Mouse (Mus musculus): ENCODE measurements around the gene Sinhcaf.
"Not testable (repeated sequence)": the region's sequence is repeated elsewhere in the genome, so short reads cannot be mapped to it uniquely, and the experiment has no call there.

Gene Sinhcaf

DNA sequence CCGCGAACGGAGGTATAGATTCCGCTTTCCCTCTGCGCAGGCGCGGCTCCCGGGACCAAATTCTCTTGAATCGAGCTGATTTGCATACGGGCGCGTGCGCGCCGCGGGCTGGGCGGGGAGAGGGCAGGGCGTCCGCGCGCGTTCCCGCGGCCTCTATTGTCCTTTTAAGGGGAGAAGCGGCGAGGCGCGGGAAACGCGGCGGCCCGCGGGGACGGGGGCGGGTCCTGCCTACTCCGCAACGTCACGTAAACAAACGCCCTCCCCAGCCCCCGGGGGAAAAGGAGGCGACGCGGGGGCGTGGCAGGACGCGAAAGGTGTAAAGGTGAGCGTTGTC is at the start of gene Sinhcaf:
Gene Sinhcaf (minus strand): TSS at position 59 of the 334 bp plus-strand sequence.
- DNase-seq (ENCODE audit: low spot score), result peak; percentile 90

DNA sequence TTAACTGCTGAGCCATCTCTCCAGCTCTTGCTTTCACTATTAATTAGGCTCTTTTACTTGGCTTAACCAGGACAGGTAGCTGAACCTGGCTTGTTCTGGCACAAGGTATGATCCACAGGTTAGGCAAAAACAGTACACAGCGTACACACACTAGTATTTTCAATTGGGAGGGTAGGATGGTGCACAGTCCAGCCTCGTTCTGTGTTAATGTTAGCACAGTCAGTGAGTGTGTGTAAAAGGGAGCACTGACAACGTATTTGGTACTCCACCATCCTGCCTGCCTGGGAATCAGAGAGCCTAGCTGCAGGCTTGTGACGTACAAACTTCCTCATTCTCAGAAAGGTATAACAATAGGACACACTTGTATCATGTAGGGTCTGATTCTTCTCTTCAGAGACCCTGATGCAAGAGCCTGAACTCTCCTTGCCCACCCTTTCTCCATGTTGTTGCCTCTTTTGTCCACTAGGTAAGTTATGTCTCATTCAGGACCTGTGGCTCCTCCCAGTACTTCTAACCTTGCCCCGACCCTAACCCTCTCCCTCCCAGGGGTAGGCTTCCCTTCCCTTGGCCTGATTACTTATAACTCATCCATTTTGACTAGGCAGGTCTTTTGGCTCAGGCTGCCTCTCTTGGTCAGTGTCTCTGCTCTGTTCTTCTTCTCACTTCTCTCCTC is 48.2 kb upstream of the Sinhcaf start:
- DNase-seq (ENCODE audit: low spot score), result no peak

DNA sequence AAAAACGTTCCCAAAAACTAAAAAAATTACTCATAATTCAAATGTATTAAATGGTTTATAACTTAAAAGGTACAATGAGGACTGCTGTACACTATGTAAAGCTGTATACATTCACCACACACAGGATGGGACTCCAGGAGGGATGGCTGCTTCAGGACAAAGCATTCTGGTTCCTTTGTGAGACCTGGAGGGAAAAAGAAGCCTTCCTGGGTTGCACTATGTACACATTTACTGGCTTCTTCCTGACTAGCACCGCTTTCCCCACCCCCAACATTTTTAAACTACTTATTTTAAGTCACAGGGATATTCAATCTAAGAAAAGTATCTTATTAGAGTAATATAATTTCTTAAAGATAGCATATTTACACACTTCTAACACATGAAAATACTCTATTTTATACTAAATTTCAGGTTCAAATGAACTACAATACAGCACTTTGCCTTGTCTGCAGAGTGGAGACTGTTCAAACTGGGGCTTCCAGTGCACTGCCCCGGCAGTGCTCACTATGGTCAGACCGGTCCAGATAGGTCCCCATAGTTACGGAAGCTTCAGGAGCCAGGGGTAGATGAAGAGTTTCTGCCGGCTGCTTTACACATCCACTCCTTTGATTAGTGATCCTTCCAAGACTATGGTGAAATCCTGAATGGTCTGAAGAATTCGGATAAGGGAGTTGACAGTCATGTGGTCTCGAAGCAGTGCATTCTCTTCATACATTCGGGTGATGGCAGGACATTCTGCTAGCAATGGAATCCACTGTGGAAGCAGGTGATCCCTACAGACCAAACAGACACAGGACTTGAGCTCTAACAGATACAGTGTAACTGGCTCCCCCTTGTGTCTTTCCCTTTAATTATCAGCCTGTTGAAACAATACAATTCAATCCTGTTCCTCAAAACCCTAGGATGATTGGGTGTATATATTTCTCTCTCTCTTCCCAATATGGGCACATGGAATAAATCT is 47.1 kb upstream of the Sinhcaf start:
- DNase-seq (ENCODE audit: low spot score), result peak; percentile 2

DNA sequence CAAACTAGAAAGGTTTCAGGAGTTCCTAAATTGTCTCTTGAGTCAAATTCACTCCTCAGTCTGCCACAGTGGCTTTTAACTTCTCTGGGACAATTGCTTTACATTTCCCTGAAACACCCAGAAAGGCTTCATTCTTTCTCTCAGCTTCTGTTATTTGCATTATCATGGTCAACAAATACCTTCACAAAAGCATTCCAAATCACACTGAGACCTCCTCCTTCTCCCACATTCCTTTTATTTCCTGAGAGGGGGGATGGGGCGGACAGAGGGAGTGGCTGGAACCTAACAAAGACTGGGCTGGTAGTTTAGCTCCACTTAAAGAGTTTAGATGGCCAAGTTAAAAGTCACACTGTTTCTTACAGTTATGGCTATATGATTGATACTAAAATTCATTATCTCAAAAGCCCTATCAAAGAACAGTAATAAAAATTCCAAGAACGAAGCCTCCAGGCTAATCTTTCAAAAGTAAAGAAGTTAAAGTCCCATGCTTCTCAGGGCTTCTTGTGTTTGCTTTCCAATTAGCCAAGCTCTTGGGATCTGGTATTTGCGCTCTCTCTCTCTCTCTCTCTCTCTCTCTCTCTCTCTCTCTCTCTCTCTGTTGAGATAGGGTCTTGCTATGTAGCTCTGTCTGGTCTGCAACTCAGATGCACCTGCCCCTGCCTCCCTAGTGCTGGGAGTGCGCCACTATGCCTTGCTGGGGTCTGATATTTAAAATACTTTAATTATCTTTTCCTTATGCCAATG is 46.3 kb upstream of the Sinhcaf start:
- DNase-seq (ENCODE audit: low spot score), result no peak

DNA sequence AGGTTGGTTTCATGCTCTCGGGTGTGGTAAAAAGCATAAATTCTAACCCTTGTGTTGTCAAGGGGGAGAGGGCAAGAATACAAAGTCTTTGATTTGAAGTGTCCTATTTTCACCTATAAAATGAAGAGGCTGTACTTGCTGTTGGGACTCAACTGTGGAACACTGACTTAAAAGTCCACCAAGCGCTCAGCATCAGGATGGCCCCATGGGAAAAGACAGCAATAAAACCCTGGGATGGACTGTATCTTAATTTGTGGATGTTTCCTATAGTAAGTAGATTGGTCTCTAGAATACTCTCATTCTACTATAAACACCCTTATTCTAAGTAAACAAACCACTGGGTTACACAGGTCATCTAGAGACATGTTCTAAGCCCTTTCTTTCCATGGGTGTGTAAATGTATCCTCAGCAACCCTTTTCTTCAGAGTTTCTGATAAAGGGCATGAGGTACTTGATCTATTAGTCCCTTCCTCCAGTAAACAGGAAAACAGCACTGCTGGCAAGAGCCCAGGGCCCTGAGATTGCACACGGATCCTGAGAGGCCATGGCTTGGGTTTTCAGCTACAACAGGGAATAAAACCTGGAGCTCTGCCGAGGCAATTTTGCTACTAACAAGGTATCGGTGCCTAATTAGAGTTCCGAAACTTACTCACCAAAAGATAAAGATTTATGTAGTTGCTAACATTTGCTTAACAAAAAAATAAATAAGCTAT is 45.5 kb upstream of the Sinhcaf start:
- no peak for DNase-seq (ENCODE audit: low spot score)

DNA sequence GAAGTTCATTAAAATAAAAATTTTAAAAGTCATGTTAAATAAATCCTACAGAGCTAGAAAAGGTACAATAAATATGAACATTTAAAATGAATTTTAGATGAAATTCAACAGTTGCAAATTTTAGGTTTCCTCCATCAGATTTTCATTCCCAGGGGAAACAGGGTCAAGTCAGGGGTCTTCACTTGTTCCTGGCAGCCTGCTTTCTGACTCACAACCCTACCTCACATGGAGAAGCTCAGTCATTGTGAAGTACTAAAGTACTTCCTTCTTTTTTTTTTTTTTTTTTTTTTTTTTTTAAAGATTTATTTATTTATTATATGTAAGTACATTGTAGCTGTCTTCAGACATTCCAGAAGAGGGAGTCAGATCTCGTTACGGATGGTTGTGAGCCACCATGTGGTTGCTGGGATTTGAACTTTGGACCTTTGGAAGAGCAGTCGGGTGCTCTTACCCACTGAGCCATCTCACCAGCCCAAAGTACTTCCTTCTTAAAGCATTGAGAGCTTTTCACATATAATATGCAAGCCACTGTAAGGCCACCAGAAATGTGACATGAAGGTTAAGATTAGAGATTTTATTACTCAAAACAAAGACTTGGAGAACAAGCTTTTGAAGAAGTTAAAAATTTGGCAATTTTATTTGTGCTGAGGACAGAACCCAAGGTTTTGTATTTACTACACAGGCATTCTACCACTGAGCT is 43.7 kb upstream of the Sinhcaf start:
- DNase-seq (ENCODE audit: low spot score), result not testable (repeated sequence)

DNA sequence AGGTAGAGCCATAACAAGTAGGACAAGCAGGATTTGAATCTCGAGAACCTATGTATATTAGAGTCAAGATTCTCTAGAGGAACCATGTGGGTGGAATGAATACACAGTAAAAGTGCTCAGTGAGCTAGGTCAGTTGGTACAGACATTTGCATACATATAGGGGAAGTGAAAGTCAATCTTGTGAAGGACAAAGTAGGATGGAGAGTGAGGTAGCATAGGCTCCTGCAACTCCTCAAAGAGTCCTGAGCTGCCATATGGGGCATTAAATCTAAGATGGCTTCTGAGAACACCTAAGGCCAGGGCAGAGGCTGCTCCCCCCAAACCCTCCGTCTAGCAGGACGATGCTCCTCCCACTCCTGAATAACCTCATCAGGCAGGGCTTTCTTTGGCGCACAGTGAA is 39.7 kb upstream of the Sinhcaf start:
- DNase-seq (ENCODE audit: low spot score), result no peak

DNA sequence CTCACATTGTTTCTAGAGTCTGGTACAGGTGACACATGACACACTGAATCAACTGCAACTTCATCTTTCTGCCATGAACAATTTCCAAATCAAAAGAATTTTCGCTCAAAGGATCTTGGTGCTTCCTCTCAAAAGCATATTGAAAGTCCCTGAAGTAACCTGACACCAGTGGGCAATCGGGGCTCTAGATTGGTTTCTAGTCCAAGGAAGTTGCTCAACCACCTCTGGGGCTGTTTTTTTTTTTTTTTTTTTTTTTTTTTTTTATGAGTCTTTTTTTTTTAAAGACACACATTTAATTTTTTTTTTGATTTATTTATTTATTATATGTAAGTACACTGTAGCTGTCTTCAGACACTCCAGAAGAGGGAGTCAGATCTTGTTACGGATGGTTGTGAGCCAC is 34.2 kb upstream of the Sinhcaf start:
- DNase-seq (ENCODE audit: low spot score), result no peak

DNA sequence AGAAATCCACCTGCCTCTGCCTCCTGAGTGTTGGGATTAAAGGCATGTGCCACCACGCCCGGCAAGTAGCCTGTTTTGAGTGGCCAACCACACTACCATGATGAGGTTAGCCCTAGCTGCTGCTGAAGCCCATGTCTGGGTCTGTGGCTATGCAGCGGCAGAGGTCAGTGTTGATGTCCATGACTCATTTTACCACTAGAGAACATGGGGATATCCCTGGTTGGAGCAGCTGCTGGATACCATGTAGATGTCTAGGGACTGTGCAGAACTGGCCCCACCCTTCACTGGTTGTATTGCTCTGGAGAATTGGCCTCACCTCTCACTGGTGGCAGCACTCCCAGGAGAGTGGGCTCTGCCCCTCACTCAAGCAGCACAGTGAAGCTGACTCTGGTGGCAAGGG is 28.8 kb upstream of the Sinhcaf start:
- no peak for DNase-seq (ENCODE audit: low spot score)

DNA sequence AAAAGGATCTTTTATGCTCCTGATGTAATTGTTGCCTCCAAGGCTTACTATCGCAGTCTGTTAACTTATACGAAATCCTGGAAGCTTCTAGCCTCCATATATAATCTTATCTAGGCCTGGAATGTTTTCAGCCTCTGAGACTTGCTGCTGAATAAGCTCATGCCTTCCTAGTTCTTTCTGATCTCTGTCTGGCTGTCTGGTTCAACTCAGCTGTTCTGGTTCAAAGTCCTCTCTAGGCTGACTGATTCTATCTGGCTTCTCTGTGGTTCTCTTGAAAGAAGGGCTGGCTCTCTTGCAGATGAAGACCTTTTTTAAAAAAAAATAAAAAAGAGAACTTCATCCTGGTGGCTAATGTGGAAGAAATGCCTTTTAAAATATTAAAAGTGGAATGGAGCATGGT is 26.6 kb upstream of the Sinhcaf start:
- no peak for DNase-seq (ENCODE audit: low spot score)

DNA sequence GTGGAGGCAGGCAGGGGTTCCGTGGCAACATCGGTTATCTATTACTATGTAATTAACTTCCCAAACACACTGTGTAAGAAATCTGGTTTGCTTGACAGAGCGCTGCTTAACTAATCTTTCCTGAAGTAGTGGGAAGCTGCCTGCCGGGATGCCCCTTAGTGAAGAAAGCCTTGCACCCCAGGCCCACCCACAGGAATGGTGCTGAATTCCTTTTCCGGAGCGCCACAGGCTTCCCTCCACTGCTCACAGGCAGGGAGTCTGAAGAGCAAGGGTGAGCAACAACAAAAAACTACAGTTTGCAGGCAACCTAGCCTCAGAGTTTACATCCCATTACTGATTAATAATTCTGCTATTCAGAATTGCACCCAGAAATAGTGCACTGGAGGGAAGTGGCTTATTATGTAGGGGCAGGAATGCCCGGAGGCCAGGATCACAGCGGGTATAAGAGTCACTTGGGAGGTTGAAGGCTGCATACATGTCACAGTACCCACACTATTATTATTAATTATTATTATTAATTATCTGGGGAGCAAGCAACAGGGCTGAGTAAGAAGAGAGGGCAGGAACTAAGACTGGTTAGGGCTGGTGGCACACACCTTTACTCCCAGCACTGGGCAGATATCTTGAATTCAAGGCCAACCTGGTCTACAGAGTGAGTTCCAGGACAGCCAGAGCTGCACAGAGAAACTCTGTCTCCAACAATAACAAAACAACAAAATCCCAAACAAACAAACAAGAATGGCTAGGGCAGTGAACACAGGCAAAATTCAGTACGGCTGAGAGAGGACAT is 26.0 kb upstream of the Sinhcaf start:
- no peak for DNase-seq (ENCODE audit: low spot score)

DNA sequence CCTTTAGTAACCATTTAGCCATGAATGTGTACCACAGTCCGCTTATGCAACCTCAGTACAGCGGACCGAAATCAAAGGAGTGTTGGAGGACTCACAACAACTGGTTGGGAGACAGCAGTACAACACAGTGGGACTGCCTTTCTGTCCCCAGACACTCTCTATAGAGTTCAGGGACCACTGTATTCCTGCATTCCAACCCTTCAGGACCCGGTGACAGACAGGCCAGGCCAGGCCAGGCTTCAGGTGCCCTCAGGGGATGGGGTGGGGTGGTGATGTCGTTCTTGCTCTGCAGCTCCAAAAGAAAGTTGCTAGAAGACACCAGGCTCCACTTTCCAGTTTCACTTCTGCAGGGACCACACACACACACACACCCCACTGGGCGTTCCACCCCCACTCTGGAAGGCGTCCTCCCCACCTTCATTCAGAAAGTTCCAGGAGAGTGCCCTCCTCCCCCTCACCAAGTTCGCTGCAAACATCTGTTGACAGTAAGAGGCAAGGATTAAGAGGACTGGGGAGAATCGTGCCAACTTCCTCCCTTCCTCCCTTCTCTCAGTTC is 25.2 kb upstream of the Sinhcaf start:
- DNase-seq (ENCODE audit: low spot score), result no peak

DNA sequence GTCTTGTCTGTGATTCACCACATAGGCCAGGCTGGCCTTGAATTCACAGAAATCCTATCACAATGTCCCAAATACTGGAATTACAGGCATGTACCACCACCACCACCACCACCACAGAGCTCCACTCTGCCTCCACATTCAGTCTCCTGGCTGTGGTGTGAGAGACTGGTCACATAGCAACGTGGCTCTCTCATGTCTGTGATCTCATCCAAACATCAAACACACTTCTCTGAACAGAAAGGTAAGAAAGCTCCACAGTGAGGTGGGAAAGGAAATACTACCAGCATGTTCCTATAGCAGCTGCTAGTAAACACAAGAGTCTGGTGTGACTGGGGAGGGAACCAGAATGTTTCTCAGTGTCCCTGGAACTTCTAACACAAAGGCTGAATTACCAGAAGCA is 15.0 kb upstream of the Sinhcaf start:
- DNase-seq (ENCODE audit: low spot score), result no peak

DNA sequence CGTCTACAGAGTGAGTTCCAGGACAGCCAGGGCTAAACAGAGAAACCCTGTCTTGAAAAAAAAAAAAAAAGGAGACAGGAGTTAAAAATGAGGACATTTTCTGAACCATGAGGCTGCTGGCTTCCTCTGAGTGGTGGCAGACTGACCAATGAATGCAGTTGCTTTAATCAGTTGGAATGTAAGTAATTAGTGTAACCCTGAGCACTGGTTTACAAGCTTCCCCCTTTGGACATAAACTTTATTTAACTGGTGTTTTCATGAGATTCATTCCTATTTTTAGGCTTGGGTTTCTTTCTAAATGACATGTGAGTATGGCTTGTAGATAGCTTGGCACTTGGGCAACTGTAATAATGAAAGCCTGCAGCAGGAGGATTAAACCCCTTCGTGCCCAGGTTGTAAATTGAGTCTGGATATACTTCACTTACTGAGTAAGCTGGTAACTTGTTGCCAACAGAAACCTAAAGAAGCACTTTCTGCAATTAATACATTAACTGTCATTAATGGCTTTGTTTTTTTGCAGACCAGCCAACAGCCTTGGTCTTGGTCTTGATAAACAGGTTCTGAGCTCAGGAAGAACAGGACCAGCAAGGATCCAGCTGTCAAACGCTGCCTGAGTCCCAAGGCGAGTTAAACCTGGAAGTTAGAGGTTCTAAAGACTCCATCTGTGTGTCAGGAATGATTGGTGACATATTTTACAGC is 13.4 kb upstream of the Sinhcaf start:
- DNase-seq (ENCODE audit: low spot score), result no peak

DNA sequence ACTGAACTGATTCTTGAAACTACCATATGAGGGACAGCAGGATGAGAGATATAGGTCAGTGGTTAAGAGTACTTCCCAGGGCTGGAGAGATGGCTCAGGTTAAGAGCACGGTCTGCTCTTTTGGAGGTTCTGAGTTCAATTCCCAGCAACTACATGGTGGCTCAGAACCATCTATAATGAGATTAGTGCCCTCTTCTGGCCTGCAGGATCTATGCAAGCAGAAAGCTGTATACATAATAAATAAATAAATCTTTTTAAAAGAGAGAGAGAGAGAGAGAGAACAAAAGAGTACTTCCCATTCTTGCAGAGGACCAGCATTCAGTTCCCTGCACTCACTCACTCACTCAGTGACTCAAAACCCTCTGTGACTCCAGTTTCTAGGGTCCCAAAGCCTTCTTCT is 12.4 kb upstream of the Sinhcaf start:
- no peak for DNase-seq (ENCODE audit: low spot score)

DNA sequence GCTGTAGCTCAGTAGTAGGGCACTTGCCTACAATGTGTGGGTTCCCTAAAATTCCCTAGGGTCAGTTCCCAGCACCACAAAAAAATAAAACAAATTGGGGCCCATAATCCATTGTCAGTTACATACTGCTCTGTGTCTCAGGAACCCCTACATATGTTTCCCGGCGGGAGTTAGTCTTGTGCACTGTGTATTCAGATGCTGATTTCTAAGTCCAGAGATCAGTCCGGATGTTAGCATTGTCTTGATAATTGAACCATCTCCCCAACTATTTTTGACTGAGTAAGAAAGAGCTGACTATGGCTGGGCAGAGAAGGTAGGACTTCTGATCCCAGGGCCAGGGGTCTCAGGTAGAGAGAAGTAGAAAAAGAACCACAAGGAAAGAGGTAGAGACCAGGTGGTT is 10.8 kb upstream of the Sinhcaf start:
- DNase-seq (ENCODE audit: low spot score), result no peak

DNA sequence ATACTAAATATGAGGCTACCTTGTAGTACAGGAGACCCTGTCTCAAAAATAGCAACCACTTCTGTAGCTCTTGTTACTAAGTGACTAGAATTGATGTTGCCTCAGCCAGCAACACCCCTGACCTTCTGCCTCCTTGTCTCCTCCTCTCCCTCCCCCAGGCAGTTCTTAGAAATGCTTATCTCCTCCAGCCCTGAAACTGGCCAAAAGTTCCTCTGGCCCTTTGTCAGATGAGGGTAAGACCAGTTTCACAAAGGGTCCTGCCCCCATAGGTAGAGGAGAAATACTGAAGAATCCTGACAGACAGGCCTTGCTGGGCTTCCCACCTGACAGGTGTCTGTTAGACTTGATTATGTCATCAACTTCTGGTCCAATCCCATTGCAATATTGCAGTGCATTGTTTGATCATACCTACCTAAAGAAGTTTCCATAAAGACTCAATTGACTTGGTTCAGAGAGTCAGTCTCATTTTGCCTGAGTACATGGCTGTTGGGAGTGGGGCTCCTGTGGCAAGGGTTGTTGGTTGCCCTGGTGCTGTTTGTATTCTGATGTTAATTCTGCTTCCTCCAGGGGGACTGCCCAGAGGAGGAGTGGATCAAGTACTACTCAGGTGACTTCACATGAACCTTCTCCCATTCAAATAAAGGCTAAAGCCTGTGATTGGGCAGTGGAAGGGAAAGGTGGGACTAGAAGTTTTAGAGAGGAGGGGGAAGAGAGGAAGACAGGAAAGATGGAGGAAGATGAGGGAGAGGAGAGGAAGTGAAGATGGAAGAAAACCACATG is 9.6 kb upstream of the Sinhcaf start:
- DNase-seq (ENCODE audit: low spot score), result no peak

DNA sequence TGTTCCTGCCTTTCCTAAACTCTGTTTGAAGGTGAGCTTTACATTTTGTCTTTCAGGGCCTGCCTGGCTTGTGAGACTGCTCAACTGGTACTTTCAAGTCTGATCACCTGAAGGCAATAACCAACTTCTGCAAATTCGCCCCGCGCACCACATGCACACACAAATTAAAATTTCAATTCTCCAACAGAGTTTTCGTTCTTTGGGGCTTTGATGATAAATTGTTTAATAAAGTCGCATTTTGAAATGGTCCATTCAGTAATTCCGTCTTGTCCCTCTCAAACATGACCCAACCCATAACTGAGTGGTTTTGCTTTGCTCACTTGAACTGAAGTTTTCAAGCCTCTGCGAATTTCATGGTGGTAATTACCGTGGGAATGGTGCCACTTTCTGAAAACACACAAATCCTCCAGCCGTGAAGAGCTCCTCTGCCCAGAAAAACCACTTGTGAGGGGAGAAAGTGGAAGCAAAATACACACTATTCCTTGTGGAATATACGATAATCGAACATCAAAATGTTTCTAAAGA is 676 bp upstream of the Sinhcaf start:
- DNase-seq (ENCODE audit: low spot score), result no peak
